Mouse (Mus musculus): ENCODE measurements around the gene Dok3. TPM values are rescaled to one million over a fixed set of nuclear protein-coding genes. Genes with fewer than 3 reads are reported as not detected.

The Dok3 gene
- total RNA-seq, 2 experiments from 2014 or later, result 12.2 to 13.7 TPM

GRCm38 (mm10) chr13:55535191-55535590 is 6.1 kb upstream of the Dok3 start:
- Histone ChIP-seq H3K27ac (no peak overlapping the region), H3K4me3 (peak overlapping the region; percentile 76)
- DNase-seq (ENCODE audit: low spot score in 2 of 2), result no peak
- TF ChIP-seq CTCF (conservative IDR thresholded peaks at IDR 0.05), result no peak

- Histone ChIP-seq H3K4me3 (0 out of 2 replicates have a peak overlapping the region, but pooled peaks have one; percentile 9), H3K27ac (peak overlapping the region; percentile 68; the same call in 1 of the 2 replicates)
- no peak for TF ChIP-seq CTCF (conservative IDR thresholded peaks at IDR 0.05)
- no peak for DNase-seq (ENCODE audit: low spot score in 2 of 2)
Observed at GRCm38 (mm10) chr13:55527834-55528772, 993 bp downstream of the Dok3 start.

GRCm38 (mm10) chr13:55527212-55527611 is 1.9 kb downstream of the Dok3 start:
- DNase-seq (ENCODE audit: low spot score in 2 of 2), result no peak
- Histone ChIP-seq H3K4me3 (no peak overlapping the region), H3K27ac (peak overlapping the region; percentile 68; the same call in 1 of the 2 replicates)
- no peak for TF ChIP-seq CTCF (conservative IDR thresholded peaks at IDR 0.05)

- H3K4me3 ChIP-seq, result no peak overlapping the region
- H3K27ac ChIP-seq, result no peak overlapping the region
- DNase-seq (ENCODE audit: low spot score in 2 of 2), result no peak
- no peak for TF ChIP-seq CTCF (conservative IDR thresholded peaks at IDR 0.05)
Observed at GRCm38 (mm10) chr13:55525733-55526553, 3.2 kb downstream of the Dok3 start.

- no peak for DNase-seq (ENCODE audit: low spot score in 2 of 2)
- TF ChIP-seq CTCF (conservative IDR thresholded peaks at IDR 0.05), result no peak
Observed at GRCm38 (mm10) chr13:55523951-55524600, 5.0 kb downstream of the Dok3 start.

GRCm38 (mm10) chr13:55523278-55523677 is 5.8 kb downstream of the Dok3 start:
- Histone ChIP-seq H3K4me3 (no peak overlapping the region), H3K27ac (peak overlapping the region; percentile 24; the same call in 1 of the 2 replicates)
- TF ChIP-seq CTCF (conservative IDR thresholded peaks at IDR 0.05), result no peak
- no peak for DNase-seq (ENCODE audit: low spot score in 2 of 2)

More at GRCm38 (mm10) chr13:55523951-55524600, 5.0 kb downstream of the Dok3 start:
- Histone ChIP-seq H3K4me3 (no peak overlapping the region), H3K27ac (no peak overlapping the region)

GRCm38 (mm10) chr13:55522730-55523129 is 6.4 kb downstream of the Dok3 start:
- no peak for DNase-seq (ENCODE audit: low spot score in 2 of 2)
- no peak for TF ChIP-seq CTCF (conservative IDR thresholded peaks at IDR 0.05)
- Histone ChIP-seq H3K4me3 (no peak overlapping the region), H3K27ac (peak overlapping the region; percentile 24; the same call in 1 of the 2 replicates)

GRCm38 (mm10) chr13:55519606-55520005 is 9.5 kb downstream of the Dok3 start:
- no peak overlapping the region for H3K27ac ChIP-seq
- no peak overlapping the region for H3K4me3 ChIP-seq
- no peak for TF ChIP-seq CTCF (conservative IDR thresholded peaks at IDR 0.05)
- no peak for DNase-seq (ENCODE audit: low spot score in 2 of 2)

- TF ChIP-seq CTCF (conservative IDR thresholded peaks at IDR 0.05), result peak; percentile 96
- no peak overlapping the region for H3K27ac ChIP-seq
- DNase-seq (ENCODE audit: low spot score in 2 of 2), result peak; percentile 86 to 95
- no peak overlapping the region for H3K4me3 ChIP-seq
Observed at GRCm38 (mm10) chr13:55516955-55517354, 12.1 kb downstream of the Dok3 start.

- TF ChIP-seq CTCF (conservative IDR thresholded peaks at IDR 0.05), result 0 out of 2 replicates have a peak, but pooled peaks have one; percentile 13
- peak overlapping the region; percentile 87 for H3K4me3 ChIP-seq
- no peak for DNase-seq (ENCODE audit: low spot score in 2 of 2)
- H3K27ac ChIP-seq, result peak overlapping the region; percentile 98
Observed at GRCm38 (mm10) chr13:55513828-55514227, 15.3 kb downstream of the Dok3 start.

GRCm38 (mm10) chr13:55513111-55513748 is 15.9 kb downstream of the Dok3 start, which contains the start of gene Pdlim7:
Gene Pdlim7, minus strand, starts transcription at chr13:55513676.
- peak; percentile 75 to 82 for DNase-seq (ENCODE audit: low spot score in 2 of 2)
- H3K4me3 ChIP-seq, result peak within 1 kb of the TSS; percentile 87
- H3K27ac ChIP-seq, result peak within 1 kb of the TSS; percentile 98
- peak; percentile 98 for TF ChIP-seq CTCF (conservative IDR thresholded peaks at IDR 0.05)

Measured in layer of hippocampus, adult 2 months (tissue).